In the genomic region with DNA sequence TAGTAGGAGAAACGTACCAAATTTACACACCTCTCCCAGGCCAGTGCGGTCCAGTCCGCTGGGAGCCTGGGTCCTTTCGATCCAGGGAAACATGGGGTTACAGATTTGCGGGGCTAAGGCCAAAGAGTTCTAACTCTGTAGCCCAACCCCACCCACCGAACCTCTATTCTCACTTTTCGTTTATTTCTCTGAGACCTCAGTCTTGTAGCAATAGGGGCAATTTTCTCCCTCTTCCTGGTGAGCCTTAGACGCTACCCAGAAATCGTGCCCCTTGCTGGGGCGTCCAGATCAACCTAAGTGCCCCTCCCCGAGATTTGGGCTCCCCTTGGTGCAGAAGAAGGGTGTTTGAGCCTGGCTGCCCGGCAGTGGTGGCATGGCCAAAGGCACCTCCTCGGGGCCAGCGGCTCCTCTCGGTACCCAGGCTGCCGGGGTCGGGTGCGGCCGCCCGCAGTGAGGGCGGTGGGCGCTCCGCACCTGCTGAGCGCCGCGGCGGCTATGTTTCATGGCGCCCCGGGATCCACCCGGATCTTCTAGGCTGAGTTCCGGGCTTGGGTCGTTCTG, we compare ENCODE assay signal across 7 mouse cellular contexts. TPM values are rescaled to one million over a fixed set of nuclear protein-coding genes. Genes with fewer than 3 reads are reported as not detected.
DNase-seq lines count a peak whose midpoint lies in the region; ATAC-seq and TF ChIP-seq lines count a peak whose summit lies in the region.

No protein-coding gene starts in this region.

- peak overlapping the region; percentile 87 for H3K4me2 ChIP-seq in embryonic facial prominence, embryonic 13.5 days
- H3K4me2 ChIP-seq in midbrain, embryonic 11.5 days: peak overlapping the region; percentile 98

- no peaks in the 10 kb centered on the region for H3K36me3 ChIP-seq in embryonic facial prominence, embryonic 13.5 days
- no peaks in the 10 kb centered on the region for H3K36me3 ChIP-seq in hindbrain, embryonic 10.5 days
- H3K36me3 ChIP-seq in midbrain, embryonic 11.5 days (ENCODE audit: control insufficient read depth, insufficient read depth, low read length): no peaks in the 10 kb centered on the region

- H3K27me3 ChIP-seq in embryonic facial prominence, embryonic 13.5 days: peaks cover 87% of the 10 kb centered on the region
- peaks cover 100% of the 10 kb centered on the region for H3K27me3 ChIP-seq in hindbrain, embryonic 10.5 days (ENCODE audit: insufficient read depth, poor library complexity, severe bottlenecking)
- H3K27me3 ChIP-seq in midbrain, embryonic 11.5 days (ENCODE audit: control insufficient read depth, insufficient read depth, low read length): peaks cover 90% of the 10 kb centered on the region

- intact Hi-C loops in left cerebral cortex, adult 2 months (cut with DNase I): loop anchor here (1.0 to 2.0 kb wide), 2 partner anchors 13 to 31 kb away; partner anchors contain the start of gene Cbx4
- intact Hi-C loops in left cerebral cortex, postnatal 10 days (cut with DNase I): loop anchor here (2.0 kb wide), 1 partner anchor 29 kb away; no protein-coding TSS in a partner anchor

- H3K27ac ChIP-seq in left cerebral cortex, adult 2 months: peak overlapping the region; percentile 79
- no peak overlapping the region for H3K27ac ChIP-seq in embryonic facial prominence, embryonic 13.5 days
- peak overlapping the region; percentile 72 for H3K27ac ChIP-seq in hindbrain, embryonic 10.5 days
- no peak overlapping the region for H3K27ac ChIP-seq in midbrain, embryonic 11.5 days (ENCODE audit: low read depth, low read length)

- ATAC-seq in embryonic facial prominence, embryonic 13.5 days (ENCODE audit: insufficient number of reproducible peaks, insufficient read depth, low FRiP score, low TSS enrichment, low read depth): no peak
- ATAC-seq in midbrain, embryonic 11.5 days (ENCODE audit: low FRiP score): no peak
- ATAC-seq in frontal cortex, adult (ENCODE audit: low TSS enrichment): no peak

- H3K4me3 ChIP-seq in left cerebral cortex, adult 2 months: peak overlapping the region; percentile 80
- peak overlapping the region; percentile 55 for H3K4me3 ChIP-seq in embryonic facial prominence, embryonic 13.5 days
- peak overlapping the region; percentile 72 for H3K4me3 ChIP-seq in hindbrain, embryonic 10.5 days
- H3K4me3 ChIP-seq in midbrain, embryonic 11.5 days (ENCODE audit: low read depth, low read length): peak overlapping the region; percentile 54

- peaks cover 60% of the 10 kb centered on the region for H3K4me1 ChIP-seq in embryonic facial prominence, embryonic 13.5 days
- H3K4me1 ChIP-seq in hindbrain, embryonic 10.5 days (replicated peaks): peaks cover 73% of the 10 kb centered on the region
- H3K4me1 ChIP-seq in midbrain, embryonic 11.5 days (ENCODE audit: control insufficient read depth, insufficient read depth, low read length): peaks cover 40% of the 10 kb centered on the region

- H3K9me3 ChIP-seq in embryonic facial prominence, embryonic 13.5 days: no peaks in the 10 kb centered on the region
- H3K9me3 ChIP-seq in hindbrain, embryonic 10.5 days: no peaks in the 10 kb centered on the region
- no peaks in the 10 kb centered on the region for H3K9me3 ChIP-seq in midbrain, embryonic 11.5 days (ENCODE audit: control insufficient read depth, low read length)

- no peak for TF ChIP-seq CTCF in left cerebral cortex, adult 2 months (IDR thresholded peaks at IDR 0.05)

- H3K9ac ChIP-seq in embryonic facial prominence, embryonic 13.5 days: no peak overlapping the region
- peak overlapping the region; percentile 27; the same call in 1 of the 2 replicates for H3K9ac ChIP-seq in midbrain, embryonic 11.5 days (ENCODE audit: low read length)

- peak in 1 of 2 experiments; percentile 20 for DNase-seq in left cerebral cortex, adult 2 months (ENCODE audit: extremely low spot score in 1 of 2, low spot score in 2 of 2)
- no peak for DNase-seq in left cerebral cortex, postnatal 10 days (ENCODE audit: extremely low spot score in 1 of 2, low spot score in 2 of 2)
- DNase-seq in hindbrain, embryonic 10.5 days (ENCODE audit: low spot score): peak; percentile 40
- peak; percentile 92 for DNase-seq in midbrain, embryonic 11.5 days (ENCODE audit: low spot score, missing footprints)
- no peak for DNase-seq in MN1 (ENCODE audit: low spot score)

- 2% methylated on average over 32 of the region's 32 CpGs for WGBS in embryonic facial prominence, embryonic 13.5 days
- 2% methylated on average over 32 of the region's 32 CpGs for WGBS in hindbrain, embryonic 10.5 days
- under 1% methylated on average over 32 of the region's 32 CpGs for WGBS in midbrain, embryonic 11.5 days

RNA-seq across cellular contexts. Expression of gene Cbx8, which starts 14.9 kb away (rescaled TPM):
- total RNA-seq in left cerebral cortex, adult 2 months (2021): 10 to 100 TPM; 11.1 to 11.2 TPM
- 10 to 100 TPM; 11.3 to 15.3 TPM for total RNA-seq in left cerebral cortex, postnatal 10 days (2021)
- polyA plus RNA-seq in embryonic facial prominence, embryonic 13.5 days (2015; fragmentation: Nextera tagmentation; extraction: Ambion mirVana): 6.8 and 10.7 TPM in 2 replicates
- 11.2 and 13.0 TPM in 2 replicates for polyA plus RNA-seq in hindbrain, embryonic 10.5 days (2016; fragmentation: Nextera tagmentation; extraction: Ambion mirVana)
- polyA plus RNA-seq in midbrain, embryonic 11.5 days (2014; fragmentation: Nextera tagmentation; extraction: Ambion mirVana): 11.3 and 11.9 TPM in 2 replicates

RNA-seq across cellular contexts. Expression of gene Cbx4, which starts 30.4 kb away (rescaled TPM):
- total RNA-seq in left cerebral cortex, adult 2 months (2021): 10 to 100 TPM; 51.4 to 54.3 TPM
- 10 to 100 TPM; 54.4 to 56.9 TPM for total RNA-seq in left cerebral cortex, postnatal 10 days (2021)
- polyA plus RNA-seq in embryonic facial prominence, embryonic 13.5 days (2015; fragmentation: Nextera tagmentation; extraction: Ambion mirVana): 13.0 and 14.4 TPM in 2 replicates
- 4.4 and 8.2 TPM in 2 replicates for polyA plus RNA-seq in hindbrain, embryonic 10.5 days (2016; fragmentation: Nextera tagmentation; extraction: Ambion mirVana)
- polyA plus RNA-seq in midbrain, embryonic 11.5 days (2014; fragmentation: Nextera tagmentation; extraction: Ambion mirVana): 6.3 and 7.0 TPM in 2 replicates

RNA-seq across cellular contexts. Expression of gene Cbx2, which starts 32.9 kb away (rescaled TPM):
- total RNA-seq in left cerebral cortex, adult 2 months (2021): 1 to 10 TPM; 3.2 to 3.4 TPM
- total RNA-seq in left cerebral cortex, postnatal 10 days (2021): 1 to 10 TPM; 2.8 to 3.5 TPM
- polyA plus RNA-seq in embryonic facial prominence, embryonic 13.5 days (2015; fragmentation: Nextera tagmentation; extraction: Ambion mirVana): 54.4 and 64.8 TPM in 2 replicates
- 86.6 and 112 TPM in 2 replicates for polyA plus RNA-seq in hindbrain, embryonic 10.5 days (2016; fragmentation: Nextera tagmentation; extraction: Ambion mirVana)
- polyA plus RNA-seq in midbrain, embryonic 11.5 days (2014; fragmentation: Nextera tagmentation; extraction: Ambion mirVana): 66.7 and 70.5 TPM in 2 replicates

Comparison
In these comparisons a context has a peak if more than half of its experiments do, and no peak if none do; other contexts are left out.
1. DNase-seq: peak in hindbrain, embryonic 10.5 days (single experiment) and midbrain, embryonic 11.5 days (single experiment); none in left cerebral cortex, postnatal 10 days (0 of 2) and MN1 (single experiment).
2. H3K27ac ChIP-seq: peak in left cerebral cortex, adult 2 months (single experiment) and hindbrain, embryonic 10.5 days (single experiment); none in embryonic facial prominence, embryonic 13.5 days (single experiment) and midbrain, embryonic 11.5 days (single experiment).
3. Peak in every context shown above with its lines, with median percentiles within 50 percentile points of each other: H3K4me3 ChIP-seq.